Mouse (Mus musculus): ENCODE data around the gene Ppip5k1.
"Not testable (repeated sequence)": the region's sequence is repeated elsewhere in the genome, so short reads cannot be mapped to it uniquely, and the experiment has no call there.

The Ppip5k1 gene

DNA sequence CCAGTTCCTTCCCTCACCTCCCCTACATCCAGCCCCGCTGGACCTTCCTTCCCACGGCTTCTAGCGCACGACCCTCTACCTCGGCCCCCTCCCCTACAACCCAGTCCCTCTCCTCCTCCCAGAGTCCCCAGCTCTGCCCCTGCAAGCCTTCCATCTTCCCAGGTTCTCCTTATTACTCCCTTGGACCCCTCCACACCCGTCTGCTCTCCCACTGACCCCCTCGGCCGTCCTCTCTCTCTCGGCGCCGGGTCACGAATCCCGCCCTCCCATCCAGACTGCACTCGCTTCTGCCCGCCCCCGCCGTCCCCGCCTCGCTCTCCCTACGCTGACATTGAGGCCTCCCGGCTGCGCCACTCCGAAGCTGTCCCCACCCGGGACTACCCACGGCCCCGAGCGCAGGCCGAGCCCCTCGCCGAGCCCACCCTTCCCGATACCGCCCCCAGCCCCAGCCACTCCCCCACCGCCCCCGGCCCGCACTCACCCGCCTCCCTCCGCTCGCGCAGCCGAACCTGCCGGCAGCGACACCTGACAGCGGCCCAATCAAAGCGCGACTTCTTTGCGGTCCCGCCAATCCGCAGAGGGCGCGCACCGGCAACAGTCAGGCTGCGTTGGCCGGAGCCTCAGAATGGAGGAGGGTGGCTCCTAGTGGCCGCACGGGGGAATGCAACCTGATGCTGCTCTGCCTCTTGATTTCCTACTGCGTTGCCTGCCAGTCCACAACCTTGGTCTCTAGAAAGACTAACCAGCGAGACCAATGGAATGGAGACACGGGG is at the start of gene Ppip5k1:
Gene Ppip5k1, minus strand, starts transcription at position 577 of the 773 bp plus-strand sequence.
- in situ Hi-C loops (cut with MboI) = no loop called here

DNA sequence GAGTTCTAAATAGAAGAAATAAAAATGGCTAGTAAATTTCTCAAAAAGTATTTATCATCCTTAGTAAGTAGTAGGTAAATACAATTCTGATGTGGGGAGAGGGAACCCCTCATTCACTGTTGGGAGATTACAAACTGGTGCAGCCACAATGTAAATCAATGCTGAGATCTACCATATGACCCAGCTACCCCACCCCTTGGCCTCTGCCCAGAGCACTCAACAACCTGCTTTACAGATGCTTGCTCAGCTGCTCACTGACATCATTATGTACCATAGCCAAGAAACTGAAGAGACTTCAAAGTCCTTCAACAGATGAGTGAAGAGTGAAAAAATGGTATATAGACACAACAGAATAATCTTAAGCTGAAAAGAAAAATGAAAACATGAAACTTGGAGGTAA is 48.1 kb upstream of the Ppip5k1 start:
- in situ Hi-C loops (cut with MboI) = no loop called here

DNA sequence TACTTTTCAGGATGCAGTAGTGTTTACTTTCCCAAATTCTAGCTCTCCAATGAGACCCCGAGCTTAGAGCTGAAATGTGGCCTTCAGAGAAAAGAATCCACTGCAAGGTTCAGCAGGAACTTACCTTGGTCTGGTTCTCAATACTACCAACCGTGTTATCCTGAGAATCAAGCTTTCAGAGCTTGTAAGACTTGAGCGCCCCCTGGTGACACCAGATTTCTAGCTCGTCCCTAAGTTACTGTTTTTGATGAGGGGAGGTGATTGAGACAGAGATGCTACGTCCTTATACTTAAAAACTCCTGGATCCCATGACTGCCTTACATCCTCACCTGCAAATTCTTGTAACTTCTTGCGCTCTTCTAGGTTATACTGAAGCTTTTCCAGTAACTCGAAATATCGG is 41.4 kb upstream of the Ppip5k1 start:
- in situ Hi-C loops (cut with MboI) = no loop called here

DNA sequence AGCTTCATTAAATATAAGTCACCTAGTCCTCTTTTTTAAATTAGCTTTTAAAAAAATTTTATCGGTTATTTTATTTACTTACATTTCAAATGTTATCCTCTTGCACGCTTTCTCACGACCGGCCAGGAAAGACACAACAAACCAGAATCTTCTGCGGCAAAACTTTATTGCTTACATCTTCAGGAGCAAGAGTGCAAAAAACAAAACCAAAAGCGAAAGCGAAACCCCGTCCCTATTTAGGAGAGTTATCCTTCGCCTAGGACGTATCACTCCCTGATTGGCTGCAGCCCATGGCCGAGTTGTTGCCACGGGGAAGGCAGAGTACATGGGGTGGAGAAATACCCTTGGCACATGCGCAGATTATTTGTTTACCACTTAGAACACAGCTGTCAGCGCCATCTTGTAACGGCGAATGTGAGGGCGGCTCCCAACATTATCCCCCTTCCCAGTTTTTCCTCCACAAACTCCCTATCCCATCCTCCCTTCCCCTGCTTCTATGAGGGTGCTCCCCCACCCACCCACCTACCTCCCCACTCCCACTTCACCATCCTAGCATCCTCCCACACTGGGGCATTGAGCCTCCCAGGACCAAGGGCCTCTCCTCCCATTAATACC is 31.9 kb upstream of the Ppip5k1 start, which contains the start of gene Strc:
Gene Strc, minus strand, starts transcription at position 208 of the 615 bp plus-strand sequence.
- in situ Hi-C loops (cut with MboI) = not testable (repeated sequence)

DNA sequence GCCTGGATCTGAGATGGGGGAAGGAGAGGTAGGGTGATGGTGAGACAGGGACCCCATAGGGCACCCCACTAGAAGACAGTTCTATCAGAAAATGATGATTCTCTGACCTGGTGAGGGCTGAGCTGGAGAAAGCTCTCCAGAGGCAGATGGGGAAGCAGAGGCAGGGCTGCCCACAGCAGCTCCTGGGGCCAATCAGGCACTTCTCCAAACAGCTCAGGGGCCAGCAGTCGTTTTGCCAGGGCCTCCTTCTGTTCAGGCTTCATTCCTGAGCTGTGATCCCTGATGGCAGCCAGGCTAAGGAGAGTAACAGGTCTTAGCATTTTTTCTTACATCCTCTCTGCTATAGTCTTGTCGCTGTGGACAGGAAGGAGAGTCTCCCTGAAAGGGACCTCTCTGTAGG is 19.6 kb upstream of the Ppip5k1 start:
- in situ Hi-C loops (cut with MboI) = no loop called here

DNA sequence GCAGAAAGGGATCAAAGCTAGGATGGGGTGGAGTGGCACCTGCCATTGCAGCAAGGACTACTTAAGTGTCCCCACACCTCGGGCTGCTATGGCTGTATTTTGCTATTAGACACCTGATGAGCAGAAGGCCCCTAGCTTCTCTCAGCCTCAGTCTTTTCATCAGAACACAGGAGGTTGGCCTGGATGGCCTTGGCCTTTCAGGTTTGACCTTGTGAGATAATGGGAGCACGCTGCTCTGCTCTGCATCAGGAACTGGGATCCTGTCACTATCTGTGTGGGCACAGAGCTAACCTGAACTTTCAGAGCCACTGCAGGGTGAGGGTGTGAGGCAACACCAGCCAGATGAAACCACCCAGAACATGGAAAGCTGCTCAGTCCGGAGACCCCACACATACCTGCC is 17.1 kb upstream of the Ppip5k1 start:
- in situ Hi-C loops (cut with MboI) = no loop called here

DNA sequence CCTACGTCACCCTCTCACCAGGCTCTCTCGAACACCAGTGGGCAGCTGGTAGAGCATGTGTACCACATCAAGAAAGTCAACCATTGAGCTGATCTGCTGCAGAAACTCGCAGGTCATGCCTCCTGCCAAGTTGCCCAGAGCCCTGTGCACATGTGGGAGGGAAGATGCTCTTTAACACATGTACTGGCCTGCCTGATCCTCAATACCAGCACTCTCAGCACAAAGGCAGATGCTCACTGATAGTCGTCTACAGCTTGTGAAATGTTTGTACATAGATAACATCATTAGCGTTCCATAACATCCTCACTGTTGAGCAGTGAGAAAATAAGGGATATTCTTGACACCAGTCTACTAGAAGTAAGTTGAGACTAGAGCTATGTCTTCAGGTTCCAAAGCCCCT is 15.7 kb upstream of the Ppip5k1 start:
- in situ Hi-C loops (cut with MboI) = no loop called here

DNA sequence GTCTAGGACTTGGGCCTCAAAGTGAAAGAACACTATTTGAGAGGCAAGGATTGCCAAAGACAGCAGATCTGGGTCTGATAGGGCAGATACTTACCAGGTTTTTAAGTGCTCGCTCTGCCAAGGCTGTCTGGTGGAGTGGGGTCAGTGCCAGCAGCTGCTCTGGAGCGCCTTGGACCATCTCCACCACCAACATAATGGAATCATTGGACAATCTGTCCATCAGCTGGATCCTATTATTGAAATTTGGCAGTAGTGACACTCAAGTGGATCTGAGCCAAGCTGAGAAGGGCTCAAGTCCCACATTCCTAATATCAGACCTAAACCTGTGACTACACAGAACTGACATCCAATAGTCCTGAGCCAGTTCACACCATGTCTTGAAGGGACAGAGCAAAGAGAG is 13.6 kb upstream of the Ppip5k1 start:
- in situ Hi-C loops (cut with MboI) = no loop called here

DNA sequence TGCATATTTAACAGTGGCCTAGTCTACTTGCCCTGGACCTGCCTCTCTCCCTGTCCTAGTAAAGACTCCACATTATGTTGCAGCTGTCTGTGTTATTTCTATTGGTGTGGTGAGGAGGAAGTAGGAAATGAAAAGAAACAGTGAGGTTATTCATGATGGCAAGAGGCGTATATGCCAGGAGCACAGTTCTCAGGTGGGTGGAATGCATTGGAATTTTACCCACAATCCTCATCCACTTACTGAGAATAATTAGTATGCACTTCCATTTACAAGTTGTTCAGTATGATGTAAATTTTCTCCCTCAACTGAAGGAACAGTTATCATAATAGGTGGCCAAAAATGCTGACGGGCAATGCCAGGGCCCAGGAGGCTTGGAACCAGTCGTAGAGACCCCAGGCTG is 8.5 kb upstream of the Ppip5k1 start:
- in situ Hi-C loops (cut with MboI) = no loop called here

DNA sequence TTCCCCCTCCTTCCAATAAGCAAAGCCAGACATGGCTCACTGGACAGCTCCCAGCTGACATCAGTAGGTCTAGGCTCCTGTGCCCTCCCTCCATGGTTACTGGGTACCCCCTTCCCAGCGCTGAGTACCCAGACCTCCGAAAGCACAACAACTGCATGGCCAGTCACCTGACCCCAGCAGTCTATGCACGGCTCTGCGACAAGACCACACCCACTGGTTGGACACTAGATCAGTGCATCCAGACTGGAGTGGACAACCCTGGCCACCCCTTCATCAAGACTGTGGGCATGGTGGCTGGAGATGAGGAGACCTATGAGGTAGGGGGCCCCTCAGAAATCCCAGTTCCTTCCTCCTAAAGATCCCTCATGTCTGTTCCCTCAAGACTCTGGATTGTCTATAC is 4.3 kb upstream of the Ppip5k1 start:
- in situ Hi-C loops (cut with MboI) = no loop called here

DNA sequence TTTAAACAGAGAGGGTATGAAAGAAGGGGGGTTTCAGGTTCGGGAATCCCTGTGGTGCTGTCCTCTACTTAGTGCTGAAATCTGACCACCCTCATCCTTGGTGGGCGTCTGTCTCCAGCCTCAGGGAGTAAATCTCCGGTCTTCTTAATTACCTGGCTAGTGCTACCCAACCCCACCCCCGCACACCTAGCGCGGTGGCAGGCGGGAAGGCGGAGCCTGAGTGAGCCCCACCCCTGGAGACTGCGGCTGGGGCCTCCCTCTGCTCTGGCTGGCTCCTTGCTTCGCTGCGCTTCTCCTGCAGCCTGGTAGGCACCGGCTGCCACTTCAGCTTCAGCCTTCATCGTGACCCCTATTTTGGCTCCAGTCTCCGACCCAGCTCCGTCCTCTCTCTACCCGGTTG is 3.2 kb upstream of the Ppip5k1 start:
- in situ Hi-C loops (cut with MboI) = no loop called here

DNA sequence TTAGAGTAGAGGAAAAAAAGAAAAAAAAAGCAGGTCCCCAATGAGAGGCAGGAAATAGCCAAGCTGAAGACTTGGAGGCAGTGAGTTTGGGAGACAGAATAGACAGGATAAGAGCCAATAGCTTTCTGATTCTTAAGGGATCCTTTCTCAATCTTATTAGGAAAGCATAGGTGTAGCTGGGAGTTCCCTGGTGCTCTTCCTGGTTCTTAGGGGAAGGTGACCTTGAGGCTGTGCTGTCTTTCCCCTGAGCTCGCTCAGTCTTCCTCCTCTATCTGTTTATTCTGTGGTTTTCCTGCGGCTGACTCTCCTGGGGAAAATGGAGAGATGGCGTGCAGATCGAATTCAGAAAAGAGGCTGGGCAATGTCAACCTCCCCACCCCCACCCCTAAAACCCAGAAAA is 2.8 kb upstream of the Ppip5k1 start:
- in situ Hi-C loops (cut with MboI) = no loop called here

DNA sequence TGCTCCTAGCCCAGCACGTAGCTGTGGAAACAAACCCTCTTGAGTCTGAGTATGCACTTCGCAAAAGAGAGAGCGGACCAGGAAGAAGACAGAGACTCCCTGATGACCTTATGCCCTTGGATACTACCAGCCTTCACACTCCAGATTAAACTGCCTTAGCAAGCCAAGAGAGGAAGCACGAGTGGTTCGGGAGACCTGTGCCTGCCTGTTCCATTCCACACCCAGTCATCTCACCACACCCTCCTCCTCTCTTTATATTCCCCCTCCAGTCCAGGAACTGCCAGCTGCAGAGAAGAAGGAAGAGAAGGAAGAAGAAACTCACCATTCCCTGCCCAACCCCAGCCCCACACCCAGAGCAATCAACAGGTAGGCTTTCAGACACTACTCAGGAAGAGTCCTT is 2.3 kb upstream of the Ppip5k1 start, which contains the start of gene Ckmt1:
Gene Ckmt1, plus strand, starts transcription at position 221 of the 400 bp plus-strand sequence.
- in situ Hi-C loops (cut with MboI) = no loop called here

DNA sequence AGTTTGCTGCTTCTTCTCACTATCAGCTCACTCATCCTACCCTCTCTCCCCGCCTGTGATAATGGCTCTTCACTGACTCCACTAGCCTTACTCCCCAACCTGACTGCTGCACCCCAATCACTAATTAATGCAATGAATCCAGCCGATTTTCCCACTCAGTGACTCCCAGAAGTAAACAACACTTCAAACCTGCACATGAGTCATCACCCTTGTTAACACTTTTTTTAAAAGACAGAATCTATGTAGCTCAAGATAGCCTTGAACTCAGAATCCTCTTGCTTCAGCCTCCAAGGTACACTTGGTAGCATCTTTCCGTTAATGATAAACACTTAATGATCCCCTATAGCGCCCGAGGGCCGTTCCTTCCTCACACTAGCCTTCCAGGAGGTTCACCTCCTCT is 818 bp downstream of the Ppip5k1 start:
- in situ Hi-C loops (cut with MboI) = no loop called here

DNA sequence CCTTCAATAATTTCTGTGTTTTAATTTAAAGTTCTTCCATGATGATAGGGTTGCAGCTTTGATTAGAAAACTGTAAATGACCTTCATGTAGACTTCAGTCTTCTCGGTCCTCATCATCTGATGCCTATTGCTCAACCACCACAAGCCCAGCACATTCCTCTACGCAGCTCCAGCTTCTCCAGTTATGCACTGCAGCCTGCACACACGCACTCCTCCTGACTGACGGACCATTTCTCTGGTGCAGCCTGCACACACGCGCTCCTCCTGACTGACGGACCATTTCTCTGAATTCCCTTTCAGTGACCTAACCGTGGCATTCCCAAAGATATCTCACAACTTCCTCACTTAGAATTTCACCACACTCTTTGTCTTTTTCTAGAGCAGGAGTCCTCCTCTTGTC is 2.0 kb downstream of the Ppip5k1 start:
- in situ Hi-C loops (cut with MboI) = no loop called here

DNA sequence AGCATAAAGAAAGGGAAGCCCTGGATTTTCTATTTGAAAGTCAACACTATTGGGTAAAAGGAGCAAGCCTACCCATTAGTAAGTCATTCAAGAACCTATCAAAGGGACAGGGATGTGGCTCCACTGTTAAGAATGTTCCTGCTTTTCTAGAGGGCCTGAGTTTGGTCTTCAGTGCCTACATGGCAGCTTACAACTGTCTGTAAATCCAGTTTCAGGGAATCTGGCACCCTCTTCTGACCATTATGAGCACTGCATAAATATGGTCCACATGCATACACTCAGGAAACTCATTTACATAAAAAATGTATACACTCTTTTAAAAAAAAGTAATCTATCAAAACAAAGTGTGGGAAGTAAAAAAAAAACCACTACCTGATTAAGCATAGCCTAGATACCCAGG is 16.1 kb downstream of the Ppip5k1 start:
- in situ Hi-C loops (cut with MboI) = no loop called here

DNA sequence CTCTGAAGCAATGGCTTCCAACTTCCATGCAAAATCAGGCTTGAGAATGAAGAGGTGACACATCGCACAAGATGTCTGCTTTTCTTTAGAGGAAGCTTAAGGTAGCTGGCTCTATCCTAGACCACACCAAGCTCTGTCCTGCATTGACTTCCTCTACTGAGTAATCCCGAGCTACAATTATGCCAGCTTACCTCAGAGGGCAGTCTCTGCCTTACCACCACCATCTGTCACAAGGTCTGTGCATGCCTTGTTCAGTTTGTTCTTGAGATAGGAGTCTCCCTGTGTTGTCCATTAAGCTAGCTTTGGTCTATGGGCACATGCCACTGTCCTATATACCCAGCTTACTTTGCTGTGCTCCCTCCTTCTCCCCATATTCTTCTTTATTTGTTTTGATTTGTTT is 25.7 kb downstream of the Ppip5k1 start:
- in situ Hi-C loops (cut with MboI) = no loop called here

DNA sequence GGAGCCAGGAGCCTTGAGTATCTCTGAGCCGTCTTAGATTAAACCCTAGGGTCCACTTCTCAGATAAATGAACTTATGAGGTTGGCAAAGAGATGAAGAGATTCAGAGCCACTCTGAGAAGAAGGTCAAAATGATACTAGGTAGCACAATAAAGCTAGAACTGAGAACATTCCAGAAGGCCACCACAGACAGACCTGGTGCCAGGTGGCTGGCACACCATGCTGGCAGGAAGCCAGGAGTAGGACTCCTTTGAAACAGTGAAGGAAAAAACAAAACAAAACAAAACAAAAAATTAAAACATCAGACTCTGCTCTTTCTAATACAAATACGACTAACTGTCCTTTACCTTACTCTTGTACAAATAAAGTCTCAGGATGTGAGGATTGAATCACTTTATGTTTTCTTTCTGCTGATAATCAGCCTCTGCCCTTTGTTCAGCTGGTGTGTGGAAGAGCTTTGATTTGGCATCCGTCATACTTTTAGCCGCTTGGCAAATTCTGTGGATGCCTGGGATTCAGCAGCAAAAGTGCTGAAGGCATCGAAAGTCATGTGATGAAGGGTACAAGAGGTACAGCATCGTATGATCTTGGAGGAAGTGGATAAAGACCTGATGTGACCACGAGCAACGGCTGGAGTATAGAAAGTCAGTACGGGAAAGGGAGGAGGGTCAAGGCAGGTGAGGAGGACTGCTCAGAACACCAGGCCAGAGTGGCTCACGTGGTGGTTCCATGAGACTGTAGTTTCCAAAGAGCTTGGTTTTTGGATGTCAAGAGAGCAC is 31.3 kb downstream of the Ppip5k1 start:
- in situ Hi-C loops (cut with MboI) = no loop called here

DNA sequence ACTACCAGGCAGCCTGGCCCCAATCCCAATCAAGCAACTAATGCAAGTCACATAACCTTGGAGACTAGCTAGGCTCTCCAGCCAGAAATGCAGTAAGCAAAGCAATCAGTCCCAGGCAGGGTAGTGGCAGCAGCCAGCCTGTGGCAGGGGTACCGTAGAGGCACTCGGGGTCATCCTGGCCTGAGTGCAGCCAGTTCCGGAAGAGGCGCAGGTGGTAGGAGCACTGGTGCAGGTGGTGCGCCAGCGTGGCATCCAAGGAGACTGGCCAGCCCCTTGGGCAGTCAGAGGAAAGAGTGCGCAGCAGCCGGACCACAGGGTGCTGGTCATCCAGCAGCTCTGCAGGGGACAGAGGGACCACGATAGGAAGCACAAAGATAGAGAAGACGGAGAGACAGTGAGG is 32.2 kb downstream of the Ppip5k1 start:
- in situ Hi-C loops (cut with MboI) = no loop called here

DNA sequence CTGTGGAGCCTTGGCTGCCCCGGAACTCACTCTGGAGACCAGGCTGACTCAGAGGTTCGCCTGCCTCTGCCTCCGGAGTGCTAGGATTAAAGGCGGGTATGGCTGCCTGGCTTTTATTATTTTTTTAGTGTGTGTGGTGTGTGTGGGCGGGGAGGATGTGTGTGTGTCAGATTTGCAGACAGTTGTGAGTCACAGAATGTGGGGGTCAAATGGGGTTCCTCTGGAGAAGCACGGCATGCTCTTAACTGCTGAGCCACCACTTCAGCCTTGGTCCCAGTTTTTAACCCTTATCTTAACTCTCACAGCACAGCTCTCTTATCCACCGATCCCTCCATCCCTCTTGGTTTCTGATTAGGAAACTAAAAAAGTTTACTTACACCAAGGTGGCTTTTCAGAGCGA is 38.9 kb downstream of the Ppip5k1 start:
- in situ Hi-C loops (cut with MboI) = no loop called here

DNA sequence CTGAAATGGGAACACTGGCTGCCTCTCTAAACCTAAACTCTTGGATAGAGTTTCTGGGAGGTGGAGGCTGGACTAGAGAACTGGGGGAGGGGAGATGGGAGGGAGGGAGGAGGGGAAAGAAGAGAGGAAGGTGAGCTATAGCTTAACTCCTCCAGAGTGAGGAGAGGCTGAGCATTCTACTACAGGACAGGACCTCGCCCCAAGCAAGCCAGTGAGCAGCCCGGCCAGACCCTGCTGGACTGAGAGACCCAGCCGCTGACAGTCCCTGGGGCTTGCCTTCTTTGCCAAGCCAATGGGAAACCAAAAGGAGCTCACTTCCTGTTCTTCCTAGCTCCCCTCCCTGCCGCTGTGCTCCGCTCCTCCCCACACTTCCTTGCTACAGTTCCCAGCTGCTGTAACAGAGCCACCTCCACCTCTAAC is 46.2 kb downstream of the Ppip5k1 start:
- in situ Hi-C loops (cut with MboI) = no loop called here

DNA sequence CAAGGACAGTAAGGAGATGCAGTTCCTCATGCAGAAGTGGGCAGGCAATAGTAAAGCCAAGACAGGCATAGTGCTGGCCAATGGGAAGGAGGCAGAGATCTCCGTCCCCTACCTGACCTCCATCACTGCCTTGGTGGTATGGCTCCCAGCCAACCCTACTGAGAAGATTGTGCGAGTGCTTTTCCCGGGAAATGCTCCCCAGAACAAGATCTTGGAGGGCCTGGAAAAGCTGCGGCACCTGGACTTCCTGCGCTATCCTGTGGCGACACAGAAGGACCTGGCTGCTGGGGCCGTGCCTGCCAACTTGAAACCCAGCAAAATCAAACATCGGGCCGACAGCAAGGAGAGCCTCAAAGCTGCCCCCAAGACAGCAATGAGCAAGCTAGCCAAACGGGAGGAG is 55.2 kb downstream of the Ppip5k1 start:
- in situ Hi-C loops (cut with MboI) = no loop called here

DNA sequence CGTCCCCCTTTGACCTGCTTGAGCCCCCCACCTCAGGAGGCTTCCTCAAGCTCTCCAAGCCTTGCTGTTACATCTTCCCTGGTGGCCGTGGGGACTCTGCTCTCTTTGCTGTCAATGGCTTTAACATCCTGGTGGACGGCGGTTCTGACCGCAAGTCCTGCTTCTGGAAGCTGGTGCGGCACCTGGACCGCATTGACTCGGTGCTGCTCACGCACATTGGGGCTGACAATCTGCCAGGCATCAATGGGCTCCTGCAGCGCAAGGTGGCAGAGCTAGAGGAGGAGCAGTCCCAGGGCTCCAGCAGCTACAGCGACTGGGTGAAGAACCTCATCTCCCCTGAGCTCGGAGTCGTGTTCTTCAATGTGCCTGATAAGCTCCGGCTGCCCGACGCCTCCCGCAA is 55.7 kb downstream of the Ppip5k1 start:
- in situ Hi-C loops (cut with MboI) = no loop called here

Data from mature B cell (primary cell).